Mouse (Mus musculus) heart, adult 2 months (tissue): ENCODE data around the gene Tnp2.

Experiments used
- EP300 ChIP-seq: fragments of 200-500 bp; IDR thresholded peaks from 2 replicates; pipeline ENCODE4 v1.6.1; 2011; ENCODE audit warnings: low read depth, low read length, control low read depth; ENCODE audit not compliant: insufficient read depth
- POLR2A ChIP-seq: fragments of 200-500 bp; IDR thresholded peaks from 2 replicates; pipeline ENCODE4 v1.6.1; 2011; ENCODE audit warnings: mild to moderate bottlenecking, low read depth, low read length, control low read depth; ENCODE audit not compliant: insufficient read depth

GRCm38 (mm10) chr16:10836388-10836787, 47.9 kb upstream of the Tnp2 start:
- no peak for TF ChIP-seq EP300
- no peak for TF ChIP-seq POLR2A
